ENCODE assay signal across 8 mouse cellular contexts in the genomic region with DNA sequence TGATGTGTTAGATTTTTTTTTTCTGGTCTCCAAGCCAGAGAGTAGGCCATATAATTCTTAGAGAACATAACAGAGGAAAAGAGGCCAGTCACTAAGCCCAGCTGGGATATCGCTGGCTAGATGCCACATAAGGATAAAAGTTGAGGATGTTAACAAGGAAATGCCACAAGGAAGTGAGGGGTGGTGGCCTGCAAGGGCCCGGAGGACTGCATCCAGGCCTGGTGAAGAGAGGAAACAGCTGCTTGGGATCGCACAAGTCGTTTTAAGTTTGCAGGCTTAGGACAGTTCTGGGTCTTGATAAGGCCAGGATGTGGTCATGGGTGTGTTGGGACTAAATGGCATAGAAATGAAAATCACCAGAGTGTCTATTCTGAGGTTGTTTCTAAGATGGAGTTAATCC.
DNase-seq lines count a peak whose midpoint lies in the region; ATAC-seq lines count a peak whose summit lies in the region.

No protein-coding gene starts in this region.

- no peak overlapping the region for H3K4me2 ChIP-seq in embryonic facial prominence, embryonic 15.5 days (replicated peaks)
- H3K4me2 ChIP-seq in lung, embryonic 16.5 days (ENCODE audit: low read depth, low read length) = peak overlapping the region; percentile 4; the same call in 1 of the 2 replicates

- H3K27me3 ChIP-seq in embryonic facial prominence, embryonic 15.5 days = no peaks in the 10 kb centered on the region
- H3K27me3 ChIP-seq in lung, embryonic 16.5 days (ENCODE audit: control insufficient read depth, insufficient read depth, low read depth, low read length) = no peaks in the 10 kb centered on the region

- WGBS in embryonic facial prominence, embryonic 15.5 days = 44% methylated on average over 4 of the region's 4 CpGs
- 32% methylated on average over 4 of the region's 4 CpGs for WGBS in lung, embryonic 16.5 days

- H3K4me3 ChIP-seq in embryonic facial prominence, embryonic 15.5 days (replicated peaks) = no peak overlapping the region
- H3K4me3 ChIP-seq in lung, embryonic 16.5 days (ENCODE audit: low read length) = no peak overlapping the region

- no peaks in the 10 kb centered on the region for H3K9me3 ChIP-seq in embryonic facial prominence, embryonic 15.5 days (replicated peaks)
- no peaks in the 10 kb centered on the region for H3K9me3 ChIP-seq in lung, embryonic 16.5 days (ENCODE audit: control insufficient read depth, low read length)

- H3K9ac ChIP-seq in embryonic facial prominence, embryonic 15.5 days = no peak overlapping the region
- H3K9ac ChIP-seq in lung, embryonic 16.5 days (ENCODE audit: low read length) = no peak overlapping the region

- H3K4me1 ChIP-seq in embryonic facial prominence, embryonic 15.5 days = peaks cover 36% of the 10 kb centered on the region
- peaks cover 18% of the 10 kb centered on the region for H3K4me1 ChIP-seq in lung, embryonic 16.5 days (replicated peaks; ENCODE audit: control insufficient read depth, insufficient read depth, low read length)

- H3K27ac ChIP-seq in embryonic facial prominence, embryonic 15.5 days (replicated peaks) = peak overlapping the region; percentile 77; the same call in 1 of the 2 replicates
- H3K27ac ChIP-seq in lung, embryonic 16.5 days (ENCODE audit: low read length) = peak overlapping the region; percentile 75

- intact Hi-C loops in heart, postnatal 36 days (cut with DNase I) = loop anchor here (5.0 to 10.0 kb wide), 2 partner anchors 104 to 316 kb away; no protein-coding TSS in a partner anchor

- no peak for ATAC-seq in embryonic facial prominence, embryonic 15.5 days (ENCODE audit: insufficient number of reproducible peaks, low FRiP score, low TSS enrichment, low read depth)
- peak; percentile 91 for ATAC-seq in lung, embryonic 16.5 days (ENCODE audit: low read depth)

- no peaks in the 10 kb centered on the region for H3K36me3 ChIP-seq in embryonic facial prominence, embryonic 15.5 days
- H3K36me3 ChIP-seq in lung, embryonic 16.5 days (ENCODE audit: control insufficient read depth, insufficient read depth, low read length) = no peaks in the 10 kb centered on the region

- peak; percentile 28 for DNase-seq in adrenal gland, postnatal 10 days
- DNase-seq in heart, postnatal 36 days = peak; percentile 7 to 9
- DNase-seq in layer of hippocampus, postnatal 25 days (ENCODE audit: extremely low spot score in 1 of 2, low spot score in 1 of 2) = no peak
- DNase-seq in right cerebral cortex, adult 18-20 months = no peak
- no peak for DNase-seq in layer of hippocampus, postnatal 36 days
- no peak for DNase-seq in c-Kit-positive CD71-positive TER-119-positive erythroid progenitor cells, embryonic 14.5 days (ENCODE audit: low spot score)

Comparison
In these comparisons a context has a peak if more than half of its experiments do, and no peak if none do; other contexts are left out.
1. DNase-seq: peak in adrenal gland, postnatal 10 days (single experiment) and heart, postnatal 36 days (2 of 2); none in layer of hippocampus, postnatal 25 days (0 of 2), right cerebral cortex, adult 18-20 months (single experiment), layer of hippocampus, postnatal 36 days (0 of 2) and c-Kit-positive CD71-positive TER-119-positive erythroid progenitor cells, embryonic 14.5 days (single experiment).